ENCODE assay signal across 1 mouse cellular context in genomic region chr5:31179301-31179765, GRCm38 (mm10).
A peak's percentile ranks its signal among the peaks of the same experiment; 100 is the strongest.
TF ChIP-seq lines count a peak whose summit lies in the region.

No protein-coding gene starts in this region.

TF ChIP-seq in MEL, 35 proteins besides CTCF, POLR2A, EP300 and RAD21:
- TF ChIP-seq GABPA (IDR thresholded peaks at IDR 0.05; ENCODE audit: low read depth, low read length) = no peak
- TF ChIP-seq NRF1 (IDR thresholded peaks at IDR 0.05; ENCODE audit: insufficient read depth, low read depth, low read length, poor library complexity, severe bottlenecking) = no peak
- 0 out of 2 replicates have a peak, but pooled peaks have one; percentile 60 for TF ChIP-seq POLR2AphosphoS5 (IDR thresholded peaks at IDR 0.05; ENCODE audit: borderline replicate concordance, low read depth, low read length)
- peak; percentile 84 for TF ChIP-seq E2F4 (IDR thresholded peaks at IDR 0.05; ENCODE audit: borderline replicate concordance, low read depth, low read length)
- TF ChIP-seq MEF2A (IDR thresholded peaks at IDR 0.05; ENCODE audit: extremely low read depth, insufficient replicate concordance, low read depth, low read length, poor library complexity, severe bottlenecking) = no peak
- no peak for TF ChIP-seq SMC3 (IDR thresholded peaks at IDR 0.05; ENCODE audit: low read depth, low read length)
- peak; percentile 71; the same call in 1 of the 2 replicates for TF ChIP-seq TBP (IDR thresholded peaks at IDR 0.05; ENCODE audit: low read depth, low read length)
